In the genomic region with DNA sequence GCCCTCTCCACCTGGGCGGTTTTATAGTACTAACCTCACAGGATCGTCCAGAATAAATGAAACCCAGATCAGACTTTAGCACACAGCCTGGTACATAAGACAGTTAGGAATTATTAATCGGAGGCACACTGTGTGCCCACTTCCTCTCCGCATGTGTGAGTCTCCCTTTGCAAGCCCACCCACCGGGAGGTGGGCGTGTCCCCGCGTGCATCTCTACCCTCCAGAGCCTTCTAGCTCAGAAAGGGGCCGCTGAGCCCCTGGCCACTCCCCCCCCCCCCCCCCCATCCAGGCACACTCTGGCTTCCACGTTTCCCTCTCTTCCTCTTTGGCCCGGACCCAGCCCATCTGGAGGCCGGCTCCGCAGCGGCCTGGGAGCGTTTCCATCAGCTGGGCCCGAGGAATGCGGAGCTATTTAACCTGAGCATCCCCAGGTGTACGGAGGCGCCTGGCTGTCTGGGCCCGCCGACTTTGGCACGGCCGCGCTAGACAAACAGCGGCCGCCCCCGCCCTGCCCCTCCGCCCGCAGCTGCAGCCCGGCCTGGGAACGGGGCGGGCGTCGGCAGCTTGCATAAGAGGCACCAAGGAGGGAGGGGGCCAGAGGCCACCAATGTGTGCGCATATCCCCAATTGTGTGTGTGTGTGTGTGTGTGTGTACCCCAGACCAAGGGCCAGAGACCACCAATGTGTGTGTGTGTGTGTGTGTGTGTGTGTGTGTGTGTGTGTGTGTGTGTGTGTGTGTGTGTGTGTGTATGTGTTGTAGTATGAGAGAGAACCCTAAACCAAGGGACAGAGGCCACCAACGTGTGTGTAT, we compare ENCODE assay signal across 8 mouse cellular contexts. TPM values are rescaled to one million over a fixed set of nuclear protein-coding genes. Genes with fewer than 3 reads are reported as not detected.
A peak's percentile ranks its signal among the peaks of the same experiment; 100 is the strongest.
DNase-seq lines count a peak whose midpoint lies in the region; ATAC-seq lines count a peak whose summit lies in the region.

No protein-coding gene starts in this region.

- no peaks in the 10 kb centered on the region for H3K36me3 ChIP-seq in lung, embryonic 16.5 days (ENCODE audit: control insufficient read depth, insufficient read depth, low read length)

- peaks cover 50% of the 10 kb centered on the region for H3K4me1 ChIP-seq in lung, embryonic 16.5 days (replicated peaks; ENCODE audit: control insufficient read depth, insufficient read depth, low read length)

- peak overlapping the region; percentile 90 for H3K9ac ChIP-seq in lung, embryonic 16.5 days (ENCODE audit: low read length)

- no peaks in the 10 kb centered on the region for H3K9me3 ChIP-seq in lung, embryonic 16.5 days (ENCODE audit: control insufficient read depth, low read length)

- ATAC-seq in lung, embryonic 16.5 days (ENCODE audit: low read depth): peak; percentile 68
- no peak for ATAC-seq in frontal cortex, adult (ENCODE audit: low TSS enrichment)

- no peaks in the 10 kb centered on the region for H3K27me3 ChIP-seq in lung, embryonic 16.5 days (ENCODE audit: control insufficient read depth, insufficient read depth, low read depth, low read length)

- DNase-seq in 3T3-L1 (ENCODE audit: low read depth, low spot score): peak; percentile 89
- DNase-seq in MN1 (ENCODE audit: low spot score): peak; percentile 70
- peak; percentile 89 for DNase-seq in embryo, embryonic 9.5 days (ENCODE audit: extremely low spot score)
- peak; percentile 87 to 90 for DNase-seq in heart, adult 9 months (ENCODE audit: low spot score in 2 of 2)
- DNase-seq in kidney, adult 9 months: peak; percentile 94
- peak; percentile 80 for DNase-seq in ovary, postnatal 36 days (ENCODE audit: low spot score)

- H3K4me2 ChIP-seq in lung, embryonic 16.5 days (ENCODE audit: low read depth, low read length): peak overlapping the region; percentile 93

- H3K4me3 ChIP-seq in lung, embryonic 16.5 days (ENCODE audit: low read length): peak overlapping the region; percentile 78

- WGBS in lung, embryonic 16.5 days: under 1% methylated on average over 35 of the region's 36 CpGs

- H3K27ac ChIP-seq in lung, embryonic 16.5 days (ENCODE audit: low read length): peak overlapping the region; percentile 98

RNA-seq across cellular contexts. Expression of a gene that starts 3.2 kb away (rescaled TPM):
- polyA plus RNA-seq in lung, embryonic 16.5 days (2015; fragmentation: Nextera tagmentation; extraction: Ambion mirVana): 186 and 189 TPM in 2 replicates

RNA-seq across cellular contexts. Expression of a gene that starts 14.7 kb away (rescaled TPM):
- 99.6 and 104 TPM in 2 replicates for polyA plus RNA-seq in lung, embryonic 16.5 days (2015; fragmentation: Nextera tagmentation; extraction: Ambion mirVana)

RNA-seq across cellular contexts. Expression of a gene that starts 52.4 kb away (rescaled TPM):
- polyA plus RNA-seq in lung, embryonic 16.5 days (2015; fragmentation: Nextera tagmentation; extraction: Ambion mirVana): 26.1 and 27.4 TPM in 2 replicates
